Mouse (Mus musculus) lung, postnatal 0 days (tissue): Measurements from ENCODE around the gene Eif1. TPM values are rescaled to one million over a fixed set of nuclear protein-coding genes. Genes with fewer than 3 reads are reported as not detected.

Source experiments
- ATAC-seq: fragments of 200-750 bp; cut with Nextera tagmentation; 2 replicates; pipeline ENCODE4 v1.8.0; 2017; ENCODE audit warnings: moderate library complexity
- DNase-seq: peaks from one replicate; pipeline ENCODE4 v3.0.0-alpha.2; 2016; ENCODE audit warnings: low spot score
- H3K27ac ChIP-seq: fragments of 300-500 bp; sonication (generic); 2 replicates; pipeline ENCODE4 v1.5.1; 2014; ENCODE audit warnings: antibody characterized with exemption, mild to moderate bottlenecking, low read length, mixed read lengths
- H3K27me3 ChIP-seq: fragments of 300-500 bp; sonication (generic); replicated peaks from 2 replicates; pipeline ENCODE4 v1.6.1; 2014; ENCODE audit warnings: low read length, mixed read lengths; ENCODE audit not compliant: insufficient read depth
- H3K36me3 ChIP-seq: fragments of 300-500 bp; sonication (generic); 2 replicates; pipeline ENCODE4 v1.6.1; 2014; ENCODE audit warnings: low read length, mixed read lengths; ENCODE audit not compliant: insufficient read depth
- H3K4me1 ChIP-seq: fragments of 300-500 bp; sonication (generic); 2 replicates; pipeline ENCODE4 v1.6.1; 2014; ENCODE audit warnings: antibody characterized with exemption, low read depth, low read length, mixed read lengths; ENCODE audit not compliant: insufficient read depth
- H3K4me2 ChIP-seq: fragments of 300-500 bp; sonication (generic); replicated peaks from 2 replicates; pipeline ENCODE4 v1.6.1; 2014; ENCODE audit warnings: low read depth, mild to moderate bottlenecking, low read length, moderate library complexity, mixed read lengths
- H3K4me3 ChIP-seq: fragments of 300-500 bp; sonication (generic); 2 replicates; pipeline ENCODE4 v1.5.1; 2014; ENCODE audit warnings: low read depth, low read length
- H3K9ac ChIP-seq: fragments of 300-500 bp; sonication (generic); replicated peaks from 2 replicates; pipeline ENCODE4 v1.6.1; 2014; ENCODE audit warnings: low read depth, mild to moderate bottlenecking
- H3K9me3 ChIP-seq: fragments of 300-500 bp; sonication (generic); 2 replicates; pipeline ENCODE4 v1.6.1; 2016; ENCODE audit warnings: low read length, mixed read lengths
- CTCF ChIP-seq: IDR thresholded peaks from 2 replicates; pipeline ENCODE4 v1.5.1; 2016; ENCODE audit warnings: antibody characterized with exemption, mild to moderate bottlenecking
- EP300 ChIP-seq: IDR thresholded peaks from 2 replicates; pipeline ENCODE4 v1.6.1; 2016; ENCODE audit warnings: antibody characterized with exemption, mild to moderate bottlenecking, control low read depth
- WGBS: fragments of 180-500 bp; shearing (Covaris S2); extraction: QIAGEN DNeasy Blood & Tissue Kit; methylation state at CpG from one replicate; pipeline ENCODE4 v1.1.7; 2014; 5-methylcytosine and 5-hydroxymethylcytosine counted together
- polyA plus RNA-seq: library from polyadenylated mRNA; unstranded; fragments of >200 nt; fragmentation: Nextera tagmentation; extraction: Ambion mirVana; gene quantifications from 2 replicates; pipeline ENCODE4 v1.2.1, GENCODE M21; 2015

The Eif1 gene
- polyA plus RNA-seq, 1 experiment from 2014 or later, result 2,114 TPM

DNA sequence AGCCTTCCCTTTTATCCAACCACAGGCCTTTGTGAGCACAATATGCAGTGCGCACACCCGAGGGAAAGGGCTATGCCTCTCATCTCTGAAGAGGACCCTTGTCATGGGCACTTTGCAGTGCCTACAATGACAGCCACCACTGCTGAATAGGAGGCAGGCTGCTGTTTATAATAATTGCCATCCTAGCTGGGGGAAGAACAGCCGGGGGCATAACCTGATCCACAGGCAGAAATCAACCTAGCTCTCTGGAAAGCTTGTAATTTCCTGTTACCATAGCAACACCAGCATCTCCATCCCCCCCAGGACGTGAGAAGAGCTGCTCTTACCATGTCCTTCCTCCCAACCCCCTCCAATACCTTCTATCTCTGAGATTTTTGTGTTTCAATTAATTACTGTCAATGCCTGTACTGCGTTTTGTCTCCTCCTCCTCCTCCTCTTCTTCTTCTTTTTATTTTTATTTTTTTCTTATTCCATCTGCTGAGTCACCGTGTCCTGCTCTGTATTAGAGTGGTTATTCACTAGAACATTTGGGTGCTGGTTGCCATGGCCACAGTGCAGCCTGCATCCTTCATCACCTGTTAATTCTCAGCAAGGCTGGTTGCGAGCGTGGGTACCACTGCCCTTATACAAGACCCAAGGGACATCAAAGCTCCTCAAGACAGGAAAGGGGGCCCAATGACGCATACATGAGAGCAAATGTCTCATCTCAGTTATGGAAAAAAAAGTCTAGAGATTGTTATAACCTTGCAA lies 13.3 kb downstream of the Eif1 start:
- Histone ChIP-seq H3K27ac (no peak overlapping the region), H3K27me3 (no peaks in the 10 kb centered on the region), H3K4me1 (no peaks in the 10 kb centered on the region), H3K4me2 (no peak overlapping the region), H3K9ac (no peak overlapping the region), H3K9me3 (no peaks in the 10 kb centered on the region), H3K4me3 (no peak overlapping the region), H3K36me3 (no peaks in the 10 kb centered on the region)
- no peak for DNase-seq
- TF ChIP-seq EP300 (no peak), CTCF (no peak)
- WGBS, result 54% methylated on average over 9 of the region's 9 CpGs
- ATAC-seq, result no peak

DNA sequence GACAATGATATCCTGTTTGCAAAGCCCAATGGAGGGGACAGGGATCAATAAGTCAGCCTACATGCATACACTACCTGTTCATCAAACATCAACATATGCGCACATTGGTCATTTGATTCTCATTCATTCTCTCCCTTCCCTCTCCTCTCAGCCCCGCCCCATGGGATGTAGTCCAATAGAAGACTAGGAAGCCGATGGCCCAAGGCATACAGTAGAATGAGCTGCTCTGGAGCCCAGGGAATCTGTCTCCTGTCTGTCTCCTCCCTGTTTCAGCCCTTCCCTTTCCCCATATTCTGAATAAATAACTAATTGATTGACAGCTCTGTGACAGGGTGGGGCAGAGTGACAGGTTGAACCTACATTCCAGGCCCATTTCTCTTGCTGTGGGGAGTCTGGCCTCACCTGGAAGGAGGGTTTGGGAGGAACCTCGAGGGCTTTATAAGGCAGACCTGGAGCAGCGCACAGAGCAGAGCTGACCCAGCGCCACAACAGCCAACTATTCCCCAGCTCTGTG lies 14.3 kb downstream of the Eif1 start, which contains the start of gene Gast:
Gene Gast, plus strand, starts transcription at position 464 of the 514 bp plus-strand sequence.
- Histone ChIP-seq H3K4me1 (no peaks in the 10 kb centered on the region), H3K27me3 (no peaks in the 10 kb centered on the region), H3K4me2 (no peak within 1 kb of the TSS), H3K9me3 (no peaks in the 10 kb centered on the region), H3K4me3 (no peak within 1 kb of the TSS), H3K9ac (no peak within 1 kb of the TSS), H3K27ac (no peak within 1 kb of the TSS), H3K36me3 (no peaks in the 10 kb centered on the region)
- DNase-seq (no peak), ATAC-seq (no peak)
- WGBS, result 68% methylated on average over 6 of the region's 6 CpGs
- no peak for TF ChIP-seq EP300
- no peak for TF ChIP-seq CTCF

DNA sequence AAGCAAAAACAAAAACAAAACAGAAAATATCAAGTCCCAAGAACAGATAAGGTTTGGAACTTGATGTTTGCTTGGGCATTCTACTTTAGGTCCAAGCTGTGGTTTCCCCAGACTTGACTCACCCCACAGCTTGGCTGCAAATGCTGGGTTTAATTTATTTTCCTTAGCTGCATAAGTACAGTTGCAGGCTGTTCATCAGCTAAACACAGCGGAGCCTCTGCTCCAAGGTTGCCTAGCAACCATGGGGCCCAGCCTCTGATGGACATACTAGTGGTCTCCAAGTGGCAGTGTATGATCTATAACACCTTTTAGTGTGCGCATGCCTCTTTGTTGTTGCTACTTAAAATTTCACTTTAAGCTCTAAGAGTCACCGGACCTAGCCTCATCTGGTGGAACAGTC lies 16.0 kb downstream of the Eif1 start:
- H3K36me3 ChIP-seq, result no peaks in the 10 kb centered on the region
- H3K27ac ChIP-seq, result no peak overlapping the region
- no peaks in the 10 kb centered on the region for H3K4me1 ChIP-seq
- H3K4me2 ChIP-seq, result no peak overlapping the region
- DNase-seq, result no peak
- TF ChIP-seq EP300 (no peak), CTCF (no peak)
- H3K9me3 ChIP-seq, result no peaks in the 10 kb centered on the region
- ATAC-seq, result no peak
- no peak overlapping the region for H3K4me3 ChIP-seq
- no peaks in the 10 kb centered on the region for H3K27me3 ChIP-seq
- no peak overlapping the region for H3K9ac ChIP-seq
- 21% methylated on average over 3 of the region's 3 CpGs for WGBS

DNA sequence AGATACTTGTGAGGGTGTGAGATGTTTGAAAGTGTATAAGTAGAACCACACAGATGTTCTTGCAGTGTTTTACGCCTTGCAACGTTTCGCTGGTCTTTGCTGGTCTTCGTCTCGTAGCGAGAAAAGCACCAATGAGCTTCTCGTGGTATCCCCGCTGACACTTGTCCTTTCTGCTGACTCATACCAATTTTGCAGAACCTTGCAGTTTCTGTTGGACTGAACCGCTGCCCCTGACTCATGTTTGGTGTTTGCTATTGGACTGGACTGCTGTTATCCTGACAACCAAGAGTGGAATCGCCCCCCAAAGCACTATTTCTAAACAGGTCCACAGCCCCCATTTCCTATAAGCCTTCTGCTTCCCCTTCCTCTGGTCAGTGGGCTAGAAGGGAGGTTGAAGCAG lies 24.6 kb downstream of the Eif1 start:
- no peak for DNase-seq
- no peaks in the 10 kb centered on the region for H3K27me3 ChIP-seq
- WGBS, result 83% methylated on average over 10 of the region's 10 CpGs
- H3K4me3 ChIP-seq, result no peak overlapping the region
- no peaks in the 10 kb centered on the region for H3K4me1 ChIP-seq
- H3K4me2 ChIP-seq, result no peak overlapping the region
- no peak for ATAC-seq
- H3K36me3 ChIP-seq, result no peaks in the 10 kb centered on the region
- H3K9ac ChIP-seq, result no peak overlapping the region
- H3K27ac ChIP-seq, result no peak overlapping the region
- TF ChIP-seq EP300 (no peak), CTCF (no peak)
- H3K9me3 ChIP-seq, result no peaks in the 10 kb centered on the region

DNA sequence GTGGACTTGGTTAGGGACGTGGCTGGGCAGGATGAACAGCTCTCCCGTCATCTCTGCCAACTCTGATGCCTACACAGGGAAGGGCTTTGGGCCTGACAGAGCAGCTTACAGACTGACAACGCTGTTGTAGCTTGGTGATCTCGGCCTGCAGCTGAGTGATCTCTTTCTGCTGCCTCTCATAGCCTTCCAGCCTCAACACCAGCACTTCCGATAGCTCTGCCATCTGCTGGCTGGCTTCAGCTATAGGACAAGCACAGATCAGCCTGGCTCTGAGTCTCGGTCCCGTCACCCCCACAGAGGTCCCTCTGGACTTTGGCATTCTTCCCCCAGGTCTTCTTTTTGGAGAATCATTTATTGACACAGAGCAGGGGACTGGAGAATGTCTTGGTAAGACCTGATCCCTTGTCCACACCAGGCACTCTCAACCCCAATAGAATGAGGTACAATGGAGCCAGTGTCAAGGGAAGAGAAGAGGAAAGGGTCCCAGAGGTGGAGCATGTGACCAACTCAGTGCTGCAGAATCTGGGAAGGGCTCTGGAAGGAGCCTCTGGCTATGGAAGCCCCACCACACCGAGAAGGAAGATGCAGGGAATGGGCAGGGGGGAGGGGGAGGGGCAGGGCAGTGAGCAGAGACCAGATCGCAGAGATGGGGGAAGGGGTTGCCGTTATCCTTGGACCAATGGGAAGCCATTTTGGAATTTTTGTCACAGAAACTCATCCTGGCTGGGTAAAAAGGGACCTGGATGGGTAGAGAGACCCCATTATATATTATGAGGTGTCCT lies 32.6 kb downstream of the Eif1 start:
- Histone ChIP-seq H3K9ac (no peak overlapping the region), H3K36me3 (no peaks in the 10 kb centered on the region), H3K27me3 (peaks cover 3% of the 10 kb centered on the region; the same call in 1 of the 2 replicates), H3K4me3 (no peak overlapping the region), H3K27ac (no peak overlapping the region), H3K4me1 (no peaks in the 10 kb centered on the region), H3K4me2 (no peak overlapping the region), H3K9me3 (no peaks in the 10 kb centered on the region)
- WGBS, result 36% methylated on average over 10 of the region's 10 CpGs
- DNase-seq (peak; percentile 44), ATAC-seq (no peak)
- TF ChIP-seq CTCF (peak; percentile 66), EP300 (no peak)

DNA sequence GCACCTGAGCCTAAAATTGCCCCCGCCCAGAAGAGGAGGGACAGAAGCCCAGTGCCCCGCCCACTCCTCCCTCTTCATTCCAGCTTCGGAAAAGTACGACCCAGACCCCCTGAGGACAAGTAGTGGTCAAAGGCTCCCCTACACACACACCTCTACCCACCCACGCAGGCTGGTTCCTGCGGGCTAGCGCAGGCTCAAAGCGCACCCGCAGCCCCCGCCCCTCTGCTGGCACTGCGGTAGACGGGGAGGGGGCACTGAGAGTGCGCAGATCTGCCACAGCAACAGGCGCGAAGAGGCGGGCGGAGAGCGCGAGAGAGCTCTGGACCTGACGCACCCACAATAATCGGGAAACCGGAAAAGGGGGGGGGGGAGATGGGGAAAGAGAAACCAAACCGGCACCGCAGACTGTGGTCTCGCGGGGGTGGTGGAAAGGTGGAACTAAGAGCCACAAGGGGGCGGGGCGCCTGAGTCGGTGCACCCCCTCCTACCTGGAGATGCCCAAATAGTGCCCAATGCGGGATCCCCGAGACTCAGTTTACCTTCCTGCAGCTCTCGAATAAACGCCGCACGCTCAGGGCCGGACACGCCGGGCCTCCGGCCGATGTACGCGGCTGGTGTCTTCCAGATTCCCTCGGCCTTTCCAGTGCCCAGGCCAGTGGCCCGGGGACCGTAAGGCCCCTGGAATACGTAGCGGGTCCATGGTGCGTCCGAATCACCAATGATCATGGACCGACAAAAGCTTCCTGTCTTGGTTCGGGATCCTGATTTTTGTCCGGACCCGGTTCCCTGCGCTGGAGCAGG lies 35.7 kb downstream of the Eif1 start:
- H3K4me3 ChIP-seq, result peak overlapping the region; percentile 65
- ATAC-seq (peak; percentile 65), DNase-seq (peak; percentile 69)
- WGBS, result 1% methylated on average over 45 of the region's 54 CpGs
- H3K4me2 ChIP-seq, result peak overlapping the region; percentile 99
- H3K9me3 ChIP-seq, result no peaks in the 10 kb centered on the region
- H3K9ac ChIP-seq, result peak overlapping the region; percentile 48
- no peaks in the 10 kb centered on the region for H3K4me1 ChIP-seq
- TF ChIP-seq EP300 (no peak), CTCF (no peak)
- H3K36me3 ChIP-seq, result no peaks in the 10 kb centered on the region
- H3K27me3 ChIP-seq, result peaks cover 9% of the 10 kb centered on the region; the same call in 1 of the 2 replicates
- H3K27ac ChIP-seq, result no peak overlapping the region
